Mouse (Mus musculus): ENCODE measurements around the gene Ston1.

Gene Ston1

GRCm38 (mm10) chr17:88588228-88588627 lies 9.3 kb upstream of the Ston1 start:
- DNase-seq = no peak

GRCm38 (mm10) chr17:88590251-88590650 lies 7.2 kb upstream of the Ston1 start:
- no peak for DNase-seq

- no peak for DNase-seq
Observed at GRCm38 (mm10) chr17:88595071-88595470, 2.4 kb upstream of the Ston1 start.

GRCm38 (mm10) chr17:88596068-88596467 lies 1.4 kb upstream of the Ston1 start:
- DNase-seq = no peak

- DNase-seq = peak; percentile 73
Observed at GRCm38 (mm10) chr17:88596544-88597221, 801 bp upstream of the Ston1 start.

GRCm38 (mm10) chr17:88598056-88598420 lies 554 bp downstream of the Ston1 start:
- DNase-seq = no peak

- no peak for DNase-seq
Observed at GRCm38 (mm10) chr17:88598570-88599368, 1.3 kb downstream of the Ston1 start.

GRCm38 (mm10) chr17:88600492-88601026 lies 3.1 kb downstream of the Ston1 start:
- DNase-seq = no peak

GRCm38 (mm10) chr17:88603943-88604342 lies 6.5 kb downstream of the Ston1 start:
- DNase-seq = no peak

GRCm38 (mm10) chr17:88606056-88606455 lies 8.6 kb downstream of the Ston1 start:
- no peak for DNase-seq

- DNase-seq = no peak
Observed at GRCm38 (mm10) chr17:88609361-88609760, 11.9 kb downstream of the Ston1 start.

GRCm38 (mm10) chr17:88611057-88611456 lies 13.6 kb downstream of the Ston1 start:
- no peak for DNase-seq

GRCm38 (mm10) chr17:88613172-88613571 lies 15.7 kb downstream of the Ston1 start:
- no peak for DNase-seq

- no peak for DNase-seq
Observed at GRCm38 (mm10) chr17:88613721-88614120, 16.2 kb downstream of the Ston1 start.

- DNase-seq = no peak
Observed at GRCm38 (mm10) chr17:88614234-88614633, 16.8 kb downstream of the Ston1 start.

GRCm38 (mm10) chr17:88614733-88615132 lies 17.2 kb downstream of the Ston1 start:
- DNase-seq = no peak

GRCm38 (mm10) chr17:88615492-88616155 lies 18.1 kb downstream of the Ston1 start:
- DNase-seq = no peak

- DNase-seq = no peak
Observed at GRCm38 (mm10) chr17:88620935-88621334, 23.5 kb downstream of the Ston1 start.

GRCm38 (mm10) chr17:88621374-88621773 lies 23.9 kb downstream of the Ston1 start:
- no peak for DNase-seq

GRCm38 (mm10) chr17:88622711-88623110 lies 25.2 kb downstream of the Ston1 start:
- no peak for DNase-seq

GRCm38 (mm10) chr17:88624386-88624785 lies 26.9 kb downstream of the Ston1 start:
- no peak for DNase-seq

GRCm38 (mm10) chr17:88625350-88625749 lies 27.9 kb downstream of the Ston1 start:
- no peak for DNase-seq

- DNase-seq = no peak
Observed at GRCm38 (mm10) chr17:88625931-88626330, 28.4 kb downstream of the Ston1 start.

Data from right cerebral cortex, postnatal 25 days (tissue).